Mouse (Mus musculus): ENCODE data around the gene Podn. TPM values are rescaled to one million over a fixed set of nuclear protein-coding genes. Genes with fewer than 3 reads are reported as not detected.

Podn gene
- polyA plus RNA-seq, 2 experiments = 3.5 to 23.0 TPM

- Histone ChIP-seq H3K4me2 (replicated peaks; ENCODE audit: low read depth, low read length, severe bottlenecking) (no peak within 1 kb of the TSS), H3K4me1 (ENCODE audit: control insufficient read depth, insufficient read depth, low read length) (no peaks in the 10 kb centered on the region), H3K36me3 (ENCODE audit: control insufficient read depth, insufficient read depth, low read length) (no peaks in the 10 kb centered on the region), H3K9ac (ENCODE audit: low read depth, low read length, severe bottlenecking) (no peak within 1 kb of the TSS), H3K9me3 (ENCODE audit: control insufficient read depth, low read length) (no peaks in the 10 kb centered on the region), H3K27me3 (ENCODE audit: control insufficient read depth, insufficient read depth, low read length) (no peaks in the 10 kb centered on the region), H3K4me3 (replicated peaks; ENCODE audit: low read length) (no peak within 1 kb of the TSS), H3K27ac (replicated peaks; ENCODE audit: low read depth, low read length) (no peak within 1 kb of the TSS)
- WGBS = 76% methylated on average over 16 of the region's 16 CpGs
- DNase-seq (ENCODE audit: low spot score) (no peak), ATAC-seq (ENCODE audit: low FRiP score, low read depth) (no peak)
- TF ChIP-seq POLR2A (IDR thresholded peaks at IDR 0.05; ENCODE audit: borderline replicate concordance, extremely low read depth, insufficient read depth, insufficient read length) = no peak
Measured at GRCm38 (mm10) chr4:107967966-107968682, 128.1 kb downstream of the Podn start, which contains the start of gene Slc1a7. TSS of gene Slc1a7 (plus strand) at chr4:107968332.

GRCm38 (mm10) chr4:107966416-107967109 lies 129.7 kb downstream of the Podn start:
- H3K9ac ChIP-seq (ENCODE audit: low read depth, low read length, severe bottlenecking) = no peak overlapping the region
- H3K4me2 ChIP-seq (replicated peaks; ENCODE audit: low read depth, low read length, severe bottlenecking) = no peak overlapping the region
- no peak overlapping the region for H3K4me3 ChIP-seq (replicated peaks; ENCODE audit: low read length)
- H3K36me3 ChIP-seq (ENCODE audit: control insufficient read depth, insufficient read depth, low read length) = no peaks in the 10 kb centered on the region
- DNase-seq (ENCODE audit: low spot score) = no peak
- H3K4me1 ChIP-seq (ENCODE audit: control insufficient read depth, insufficient read depth, low read length) = peaks cover 10% of the 10 kb centered on the region; the same call in 1 of the 2 replicates
- ATAC-seq (ENCODE audit: low FRiP score, low read depth) = no peak
- H3K27me3 ChIP-seq (ENCODE audit: control insufficient read depth, insufficient read depth, low read length) = no peaks in the 10 kb centered on the region
- WGBS = 47% methylated on average over 5 of the region's 5 CpGs
- TF ChIP-seq POLR2A (IDR thresholded peaks at IDR 0.05; ENCODE audit: borderline replicate concordance, extremely low read depth, insufficient read depth, insufficient read length) = no peak
- H3K9me3 ChIP-seq (ENCODE audit: control insufficient read depth, low read length) = no peaks in the 10 kb centered on the region
- no peak overlapping the region for H3K27ac ChIP-seq (replicated peaks; ENCODE audit: low read depth, low read length)

Small RNA genes within 50 kb of the gene (microRNA-seq; reads per million reads assigned to microRNA genes)
- not detected for gene Mir6397

Other genes starting within 250 kb of the Podn start
- gene Magoh, start 216.7 kb downstream of the Podn start, polyA plus RNA-seq (2012; rRNA removed) = 150 and 252 TPM in 2 replicates
- 186 and 199 TPM in 2 replicates for gene Magoh, start 216.7 kb downstream of the Podn start, polyA plus RNA-seq (2014; fragmentation: Nextera tagmentation; extraction: Ambion mirVana)
- 139 and 189 TPM in 2 replicates for gene 0610037L13Rik, start 206.6 kb downstream of the Podn start, polyA plus RNA-seq (2012; rRNA removed)
- 159 and 163 TPM in 2 replicates for gene 0610037L13Rik, start 206.6 kb downstream of the Podn start, polyA plus RNA-seq (2014; fragmentation: Nextera tagmentation; extraction: Ambion mirVana)
- 25.4 and 29.2 TPM in 2 replicates for gene Cpt2, start 172.8 kb downstream of the Podn start, polyA plus RNA-seq (2012; rRNA removed)
- 27.5 and 32.7 TPM in 2 replicates for gene Cpt2, start 172.8 kb downstream of the Podn start, polyA plus RNA-seq (2014; fragmentation: Nextera tagmentation; extraction: Ambion mirVana)
- gene Slc1a7, start 128.1 kb downstream of the Podn start, polyA plus RNA-seq (2012; rRNA removed) = 0.16 and 0.29 TPM in 2 replicates
- 0.07 TPM in 1 of 2 replicates, not detected in the other for gene Slc1a7, start 128.1 kb downstream of the Podn start, polyA plus RNA-seq (2014; fragmentation: Nextera tagmentation; extraction: Ambion mirVana)
- 78.9 and 112 TPM in 2 replicates for gene Scp2, start 48.6 kb upstream of the Podn start, polyA plus RNA-seq (2012; rRNA removed)
- gene Scp2, start 48.6 kb upstream of the Podn start, polyA plus RNA-seq (2014; fragmentation: Nextera tagmentation; extraction: Ambion mirVana) = 185 and 199 TPM in 2 replicates
- gene Echdc2, start 69.0 kb upstream of the Podn start, polyA plus RNA-seq (2012; rRNA removed) = 85.4 and 96.4 TPM in 2 replicates
- 56.5 and 59.6 TPM in 2 replicates for gene Echdc2, start 69.0 kb upstream of the Podn start, polyA plus RNA-seq (2014; fragmentation: Nextera tagmentation; extraction: Ambion mirVana)
- gene Zyg11a, start 121.6 kb upstream of the Podn start, polyA plus RNA-seq (2012; rRNA removed) = 0.09 and 0.13 TPM in 2 replicates
- gene Zyg11a, start 121.6 kb upstream of the Podn start, polyA plus RNA-seq (2014; fragmentation: Nextera tagmentation; extraction: Ambion mirVana) = 0.11 TPM in 1 of 2 replicates, not detected in the other
- 14.6 and 14.9 TPM in 2 replicates for gene Zyg11b, start 204.7 kb upstream of the Podn start, polyA plus RNA-seq (2012; rRNA removed)
- gene Zyg11b, start 204.7 kb upstream of the Podn start, polyA plus RNA-seq (2014; fragmentation: Nextera tagmentation; extraction: Ambion mirVana) = 14.7 and 15.4 TPM in 2 replicates
- 12.2 and 17.1 TPM in 2 replicates for gene Coa7, start 231.7 kb upstream of the Podn start, polyA plus RNA-seq (2012; rRNA removed)
- 39.0 and 44.4 TPM in 2 replicates for gene Coa7, start 231.7 kb upstream of the Podn start, polyA plus RNA-seq (2014; fragmentation: Nextera tagmentation; extraction: Ambion mirVana)